Mouse (Mus musculus) heart, adult 2 months (tissue): ENCODE measurements around the gene Psmb2. TPM values are rescaled to one million over a fixed set of nuclear protein-coding genes. Genes with fewer than 3 reads are reported as not detected.

Experiments used
- DNase-seq, 2 experiments: peaks; one replicate each; pipeline ENCODE4 v3.0.0; 2021
- H3K27ac ChIP-seq: fragments of 200-600 bp; 2 replicates; pipeline ENCODE4 v1.8.1; 2022
- H3K27me3 ChIP-seq: fragments of 200-500 bp; 2 replicates; pipeline ENCODE4 v1.6.1; 2012; ENCODE audit warnings: mild to moderate bottlenecking, low read length, inconsistent platforms, mixed read lengths; ENCODE audit not compliant: control insufficient read depth, insufficient read depth
- H3K36me3 ChIP-seq: fragments of 200-500 bp; 2 replicates; pipeline ENCODE4 v1.6.1; 2012; ENCODE audit warnings: low read length, inconsistent platforms; ENCODE audit not compliant: control insufficient read depth, insufficient read depth
- H3K4me1 ChIP-seq: fragments of 200-500 bp; 2 replicates; pipeline ENCODE4 v1.6.1; 2011; ENCODE audit warnings: low read length; ENCODE audit not compliant: control insufficient read depth, insufficient read depth
- H3K4me3 ChIP-seq: fragments of 200-600 bp; 2 replicates; pipeline ENCODE4 v1.8.1; 2022
- H3K79me2 ChIP-seq: fragments of 200-500 bp; replicated peaks from 2 replicates; pipeline ENCODE4 v1.6.1; 2012; ENCODE audit warnings: mild to moderate bottlenecking, inconsistent platforms, low read length, moderate library complexity, mixed read lengths; ENCODE audit not compliant: control insufficient read depth, insufficient read depth
- H3K9ac ChIP-seq: fragments of 200-500 bp; 2 replicates; pipeline ENCODE4 v1.6.1; 2012; ENCODE audit warnings: low read depth, mild to moderate bottlenecking, control low read depth, inconsistent platforms, low read length, mixed read lengths
- CTCF ChIP-seq: fragments of 200-600 bp; IDR thresholded peaks from 2 replicates; pipeline ENCODE4 v1.8.1; 2022; ENCODE audit warnings: antibody characterized with exemption, mild to moderate bottlenecking, moderate library complexity
- EP300 ChIP-seq: fragments of 200-500 bp; IDR thresholded peaks from 2 replicates; pipeline ENCODE4 v1.6.1; 2011; ENCODE audit warnings: low read depth, low read length, control low read depth; ENCODE audit not compliant: insufficient read depth
- POLR2A ChIP-seq: fragments of 200-500 bp; IDR thresholded peaks from 2 replicates; pipeline ENCODE4 v1.6.1; 2011; ENCODE audit warnings: mild to moderate bottlenecking, low read depth, low read length, control low read depth; ENCODE audit not compliant: insufficient read depth
- WGBS: fragments of 180-500 bp; shearing (Covaris S2); methylation state at CpG from one replicate; pipeline ENCODE4 v1.1.7; 2018; 5-methylcytosine and 5-hydroxymethylcytosine counted together
- intact Hi-C: fragments of 180-260 bp; cut with DNase I; formaldehyde crosslinking; loops from one replicate; pipeline ENCODE4 v1.15.1; 2025
- polyA plus RNA-seq: library from polyadenylated mRNA; depleted of rRNA; stranded (reverse); fragments of >200 nt; gene quantifications from 2 replicates; pipeline ENCODE4 v1.2.3, GENCODE M21; 2012
- total RNA-seq, 2 experiments: library from RNA; stranded (reverse); gene quantifications; 2 replicates each; pipeline ENCODE4 v1.2.3; 2021

The Psmb2 gene
- total and polyA plus RNA-seq, 3 experiments: 108 to 215 (median 129) TPM

GRCm38 (mm10) chr4:126639339-126639738 is 38.1 kb upstream of the Psmb2 start:
- no peaks in the 10 kb centered on the region for H3K79me2 ChIP-seq
- no peaks in the 10 kb centered on the region for H3K27me3 ChIP-seq
- H3K4me3 ChIP-seq: no peak overlapping the region
- intact Hi-C loops: no loop called here
- no peaks in the 10 kb centered on the region for H3K36me3 ChIP-seq
- no peaks in the 10 kb centered on the region for H3K4me1 ChIP-seq
- DNase-seq: no peak
- WGBS: 48% methylated on average over 7 of the region's 7 CpGs
- TF ChIP-seq EP300 (no peak), CTCF (no peak), POLR2A (no peak)
- no peak overlapping the region for H3K27ac ChIP-seq
- no peak overlapping the region for H3K9ac ChIP-seq

GRCm38 (mm10) chr4:126641901-126642300 is 35.5 kb upstream of the Psmb2 start:
- no peak overlapping the region for H3K27ac ChIP-seq
- no peak for TF ChIP-seq POLR2A
- intact Hi-C loops: no loop called here
- H3K27me3 ChIP-seq: no peaks in the 10 kb centered on the region
- H3K79me2 ChIP-seq: no peaks in the 10 kb centered on the region
- no peaks in the 10 kb centered on the region for H3K4me1 ChIP-seq
- H3K36me3 ChIP-seq: no peaks in the 10 kb centered on the region
- DNase-seq: no peak
- H3K4me3 ChIP-seq: no peak overlapping the region
- WGBS: 41% methylated on average over 9 of the region's 9 CpGs
- H3K9ac ChIP-seq: no peak overlapping the region

GRCm38 (mm10) chr4:126643815-126644214 is 33.6 kb upstream of the Psmb2 start:
- H3K4me3 ChIP-seq: no peak overlapping the region
- TF ChIP-seq CTCF: no peak
- no peak for TF ChIP-seq EP300
- no peak for TF ChIP-seq POLR2A
- DNase-seq: no peak
- H3K9ac ChIP-seq: no peak overlapping the region
- intact Hi-C loops: no loop called here
- WGBS: 60% methylated on average over 4 of the region's 4 CpGs
- no peaks in the 10 kb centered on the region for H3K4me1 ChIP-seq
- no peak overlapping the region for H3K27ac ChIP-seq
- no peaks in the 10 kb centered on the region for H3K36me3 ChIP-seq
- no peaks in the 10 kb centered on the region for H3K79me2 ChIP-seq
- peaks cover 2% of the 10 kb centered on the region; the same call in 1 of the 2 replicates for H3K27me3 ChIP-seq

GRCm38 (mm10) chr4:126644333-126644963 is 33.0 kb upstream of the Psmb2 start:
- WGBS: 77% methylated on average over 10 of the region's 10 CpGs
- no peak overlapping the region for H3K4me3 ChIP-seq
- intact Hi-C loops: no loop called here
- no peaks in the 10 kb centered on the region for H3K4me1 ChIP-seq
- H3K79me2 ChIP-seq: no peaks in the 10 kb centered on the region
- no peaks in the 10 kb centered on the region for H3K36me3 ChIP-seq
- H3K9ac ChIP-seq: no peak overlapping the region
- no peak for DNase-seq
- peaks cover 2% of the 10 kb centered on the region; the same call in 1 of the 2 replicates for H3K27me3 ChIP-seq
- H3K27ac ChIP-seq: no peak overlapping the region
- TF ChIP-seq CTCF (no peak), EP300 (no peak), POLR2A (no peak)

GRCm38 (mm10) chr4:126647996-126648910 is 29.2 kb upstream of the Psmb2 start:
- no peak for DNase-seq
- Histone ChIP-seq H3K36me3 (no peaks in the 10 kb centered on the region), H3K79me2 (no peaks in the 10 kb centered on the region), H3K4me1 (no peaks in the 10 kb centered on the region), H3K4me3 (no peak overlapping the region), H3K9ac (no peak overlapping the region), H3K27me3 (peaks cover 2% of the 10 kb centered on the region; the same call in 1 of the 2 replicates), H3K27ac (no peak overlapping the region)
- TF ChIP-seq POLR2A: no peak
- TF ChIP-seq CTCF: no peak
- TF ChIP-seq EP300: no peak
- intact Hi-C loops: no loop called here
- 63% methylated on average over 24 of the region's 24 CpGs for WGBS

GRCm38 (mm10) chr4:126653148-126653547 is 24.3 kb upstream of the Psmb2 start:
- Histone ChIP-seq H3K9ac (no peak overlapping the region), H3K36me3 (no peaks in the 10 kb centered on the region), H3K4me3 (no peak overlapping the region), H3K4me1 (no peaks in the 10 kb centered on the region), H3K79me2 (no peaks in the 10 kb centered on the region), H3K27ac (no peak overlapping the region), H3K27me3 (peaks cover 3% of the 10 kb centered on the region; the same call in 1 of the 2 replicates)
- TF ChIP-seq EP300 (no peak), POLR2A (no peak), CTCF (no peak)
- WGBS: 74% methylated on average over 5 of the region's 5 CpGs
- intact Hi-C loops: no loop called here
- DNase-seq: no peak
